Mouse (Mus musculus): ENCODE data around the gene Prmt3. TPM values are rescaled to one million over a fixed set of nuclear protein-coding genes. Genes with fewer than 3 reads are reported as not detected.

The Prmt3 gene
- polyA plus RNA-seq, 1 experiment from 2014 or later: 48.2 TPM

DNA sequence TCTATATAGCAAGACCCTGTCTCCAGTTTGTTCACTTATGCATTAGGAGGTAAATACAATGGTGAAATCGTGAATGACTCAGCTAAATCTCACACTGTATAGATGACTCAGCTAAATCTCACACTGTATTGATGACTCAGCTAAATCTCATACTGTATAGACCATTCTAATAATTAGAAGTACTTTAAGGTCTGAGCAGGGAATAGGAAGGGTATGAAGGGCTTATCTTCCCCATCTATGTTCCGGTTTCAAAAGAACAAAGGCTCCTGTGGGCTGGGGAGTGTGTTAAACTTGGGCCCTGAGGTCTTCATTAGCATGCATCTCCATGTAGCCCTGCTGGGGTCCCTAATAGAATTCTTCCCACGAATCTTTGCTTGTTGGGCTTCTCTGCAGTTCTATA lies 85.6 kb downstream of the Prmt3 start:
- H3K27me3 ChIP-seq: no peaks in the 10 kb centered on the region
- no peaks in the 10 kb centered on the region for H3K9me3 ChIP-seq
- H3K4me3 ChIP-seq: no peak overlapping the region
- 58% methylated on average over 3 of the region's 3 CpGs for WGBS
- no peaks in the 10 kb centered on the region for H3K4me1 ChIP-seq (replicated peaks)
- H3K4me2 ChIP-seq: no peak overlapping the region
- no peak for ATAC-seq (ENCODE audit: low read depth)
- H3K27ac ChIP-seq (replicated peaks): peak overlapping the region; percentile 23; the same call in 1 of the 2 replicates
- H3K36me3 ChIP-seq: peaks cover 5% of the 10 kb centered on the region
- no peak overlapping the region for H3K9ac ChIP-seq

DNA sequence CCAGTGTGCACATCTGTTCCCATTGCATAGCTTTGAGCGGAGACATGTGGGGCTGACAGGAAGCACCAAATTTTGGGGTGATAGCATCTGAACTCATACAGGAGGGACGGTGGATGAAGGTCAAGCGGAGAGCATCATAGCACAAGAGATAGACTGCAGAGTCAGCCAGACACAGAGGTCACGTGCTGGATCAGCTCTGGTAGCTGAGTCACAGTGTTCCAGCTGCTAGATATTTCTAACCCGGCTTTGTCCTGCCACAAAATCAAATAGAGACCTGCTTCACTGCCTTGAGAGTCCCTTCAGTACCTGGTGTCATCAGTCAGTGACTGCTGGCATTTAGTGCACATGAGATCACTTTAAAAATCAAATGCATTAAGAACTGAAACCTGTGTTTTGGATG lies 91.5 kb downstream of the Prmt3 start:
- Histone ChIP-seq H3K36me3 (no peaks in the 10 kb centered on the region), H3K4me3 (no peak overlapping the region), H3K9me3 (no peaks in the 10 kb centered on the region), H3K4me2 (no peak overlapping the region), H3K27me3 (no peaks in the 10 kb centered on the region), H3K27ac (replicated peaks) (peak overlapping the region; percentile 59), H3K9ac (no peak overlapping the region), H3K4me1 (replicated peaks) (peaks cover 15% of the 10 kb centered on the region)
- 73% methylated on average over 5 of the region's 5 CpGs for WGBS
- peak; percentile 41; the same call in 1 of the 2 replicates for ATAC-seq (ENCODE audit: low read depth)

GRCm38 (mm10) chr7:49870276-49870675 lies 92.1 kb downstream of the Prmt3 start:
- Histone ChIP-seq H3K4me3 (no peak overlapping the region), H3K4me1 (replicated peaks) (peaks cover 15% of the 10 kb centered on the region), H3K27ac (replicated peaks) (peak overlapping the region; percentile 59), H3K4me2 (no peak overlapping the region), H3K9me3 (no peaks in the 10 kb centered on the region), H3K36me3 (no peaks in the 10 kb centered on the region), H3K9ac (no peak overlapping the region; the same call in 1 of the 2 replicates), H3K27me3 (no peaks in the 10 kb centered on the region)
- ATAC-seq (ENCODE audit: low read depth): peak; percentile 47; the same call in 1 of the 2 replicates
- 62% methylated on average over 3 of the region's 3 CpGs for WGBS

- 84% methylated on average over 5 of the region's 5 CpGs for WGBS
Measured at GRCm38 (mm10) chr7:49877307-49877706, 99.2 kb downstream of the Prmt3 start.

DNA sequence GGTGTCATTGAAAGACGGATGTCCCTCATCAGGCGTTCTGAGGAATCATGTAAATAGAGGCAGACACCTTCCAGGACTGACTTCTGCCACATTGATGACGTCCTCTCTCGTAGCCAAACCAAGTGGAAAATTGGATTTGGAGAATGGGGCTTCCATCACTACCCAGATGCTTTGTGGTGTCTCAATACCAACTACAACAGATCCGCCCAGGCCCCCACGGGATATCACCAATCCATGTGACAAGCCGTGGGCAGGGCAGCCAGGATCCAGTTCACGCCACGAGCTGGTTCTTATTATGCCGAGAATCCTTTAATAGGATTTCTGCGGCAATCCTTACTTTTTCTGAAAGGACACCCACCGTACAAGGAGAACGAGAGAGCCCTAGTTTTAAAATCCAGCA lies 100.9 kb downstream of the Prmt3 start:
- Histone ChIP-seq H3K9me3 (no peaks in the 10 kb centered on the region), H3K9ac (no peak overlapping the region)

More at GRCm38 (mm10) chr7:49877307-49877706, 99.2 kb downstream of the Prmt3 start:
- Histone ChIP-seq H3K9ac (no peak overlapping the region), H3K27me3 (no peaks in the 10 kb centered on the region), H3K27ac (replicated peaks) (no peak overlapping the region), H3K36me3 (no peaks in the 10 kb centered on the region), H3K4me1 (replicated peaks) (peaks cover 16% of the 10 kb centered on the region), H3K4me2 (no peak overlapping the region), H3K4me3 (no peak overlapping the region), H3K9me3 (no peaks in the 10 kb centered on the region)
- no peak for ATAC-seq (ENCODE audit: low read depth)

DNA sequence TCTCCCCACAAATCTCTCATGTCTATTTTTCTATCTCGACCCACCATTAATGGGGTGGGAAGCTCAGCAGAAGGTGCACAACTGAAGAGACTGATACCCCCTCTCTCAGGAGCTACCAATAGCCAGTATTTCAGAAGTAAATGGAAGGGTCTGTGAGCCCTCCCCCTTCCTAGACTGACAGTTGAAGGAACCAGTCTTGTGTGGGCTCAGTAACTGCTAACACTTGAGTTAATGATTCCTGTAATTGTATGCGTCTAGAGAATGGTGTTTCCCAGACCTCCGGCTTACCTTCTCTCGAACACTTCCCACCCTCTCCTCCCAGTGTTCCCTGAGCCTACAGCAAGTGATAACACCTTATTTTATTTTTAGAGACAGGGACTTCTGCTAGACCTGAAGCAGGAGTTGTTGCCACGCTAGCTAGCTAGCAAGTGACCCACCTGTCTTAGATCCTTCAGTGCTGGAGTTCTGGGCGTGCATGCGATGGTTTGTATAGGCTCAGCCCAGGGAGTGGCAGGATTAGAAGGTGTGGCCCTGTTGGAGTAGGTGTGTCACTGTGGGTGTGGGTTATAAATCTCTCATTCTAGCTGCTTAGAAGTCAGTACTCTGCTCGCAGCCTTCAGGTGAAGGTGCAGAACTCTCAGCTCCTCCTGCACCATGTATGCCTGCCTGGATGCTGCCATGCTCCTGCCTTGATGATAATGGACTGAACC lies 102.0 kb downstream of the Prmt3 start:
- H3K36me3 ChIP-seq: no peaks in the 10 kb centered on the region
- H3K4me3 ChIP-seq: no peak overlapping the region
- no peaks in the 10 kb centered on the region; the same call in 1 of the 2 replicates for H3K27me3 ChIP-seq
- no peak overlapping the region for H3K9ac ChIP-seq
- no peaks in the 10 kb centered on the region for H3K9me3 ChIP-seq
- H3K4me1 ChIP-seq (replicated peaks): peaks cover 26% of the 10 kb centered on the region
- H3K27ac ChIP-seq (replicated peaks): peak overlapping the region; percentile 83
- ATAC-seq (ENCODE audit: low read depth): peak; percentile 32; the same call in 1 of the 2 replicates
- no peak overlapping the region for H3K4me2 ChIP-seq
- WGBS: 65% methylated on average over 8 of the region's 8 CpGs

More for the DNA sequence above, 100.9 kb downstream of the Prmt3 start:
- Histone ChIP-seq H3K4me3 (no peak overlapping the region), H3K4me1 (replicated peaks) (peaks cover 26% of the 10 kb centered on the region), H3K27me3 (no peaks in the 10 kb centered on the region), H3K27ac (replicated peaks) (peak overlapping the region; percentile 83), H3K4me2 (no peak overlapping the region), H3K36me3 (no peaks in the 10 kb centered on the region)
- 64% methylated on average over 13 of the region's 13 CpGs for WGBS
- peak; percentile 20 for ATAC-seq (ENCODE audit: low read depth)

DNA sequence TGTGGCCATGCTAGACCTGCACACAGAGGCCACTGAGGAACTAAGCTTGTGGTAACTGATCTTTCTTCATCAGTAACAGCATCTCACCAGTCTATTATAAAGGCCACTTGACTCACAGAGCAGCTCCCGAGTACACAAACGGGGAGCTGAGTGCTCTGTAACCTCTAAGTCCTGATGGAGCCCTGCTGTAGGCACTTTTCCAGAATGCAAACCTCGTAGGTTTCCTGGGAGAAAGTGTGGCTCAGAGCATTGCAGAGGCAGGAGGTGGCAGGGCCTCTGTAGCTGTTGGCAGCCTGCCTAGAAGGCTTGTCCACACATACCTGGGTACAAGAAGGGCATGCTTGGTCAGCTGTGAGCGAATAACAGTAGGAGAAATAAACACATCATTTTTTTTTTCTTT lies 104.1 kb downstream of the Prmt3 start:
- H3K4me2 ChIP-seq: 0 out of 2 replicates have a peak overlapping the region, but pooled peaks have one; percentile 0
- H3K4me1 ChIP-seq (replicated peaks): peaks cover 26% of the 10 kb centered on the region
- 41% methylated on average over 4 of the region's 4 CpGs for WGBS
- no peaks in the 10 kb centered on the region for H3K36me3 ChIP-seq
- H3K27ac ChIP-seq (replicated peaks): peak overlapping the region; percentile 86
- H3K4me3 ChIP-seq: no peak overlapping the region
- no peak overlapping the region for H3K9ac ChIP-seq
- no peaks in the 10 kb centered on the region for H3K9me3 ChIP-seq
- no peaks in the 10 kb centered on the region; the same call in 1 of the 2 replicates for H3K27me3 ChIP-seq
- ATAC-seq (ENCODE audit: low read depth): no peak

- H3K4me3 ChIP-seq: no peak overlapping the region
- H3K9me3 ChIP-seq: no peaks in the 10 kb centered on the region
- no peaks in the 10 kb centered on the region for H3K36me3 ChIP-seq
- peaks cover 26% of the 10 kb centered on the region for H3K4me1 ChIP-seq (replicated peaks)
- 0 out of 2 replicates have a peak overlapping the region, but pooled peaks have one; percentile 0 for H3K4me2 ChIP-seq
- H3K9ac ChIP-seq: peak overlapping the region; percentile 9; the same call in 1 of the 2 replicates
- peak overlapping the region; percentile 86 for H3K27ac ChIP-seq (replicated peaks)
- no peaks in the 10 kb centered on the region; the same call in 1 of the 2 replicates for H3K27me3 ChIP-seq
- peak; percentile 59; the same call in 1 of the 2 replicates for ATAC-seq (ENCODE audit: low read depth)
- 23% methylated on average over 16 of the region's 16 CpGs for WGBS
Measured at GRCm38 (mm10) chr7:49882694-49883389, 104.7 kb downstream of the Prmt3 start.

DNA sequence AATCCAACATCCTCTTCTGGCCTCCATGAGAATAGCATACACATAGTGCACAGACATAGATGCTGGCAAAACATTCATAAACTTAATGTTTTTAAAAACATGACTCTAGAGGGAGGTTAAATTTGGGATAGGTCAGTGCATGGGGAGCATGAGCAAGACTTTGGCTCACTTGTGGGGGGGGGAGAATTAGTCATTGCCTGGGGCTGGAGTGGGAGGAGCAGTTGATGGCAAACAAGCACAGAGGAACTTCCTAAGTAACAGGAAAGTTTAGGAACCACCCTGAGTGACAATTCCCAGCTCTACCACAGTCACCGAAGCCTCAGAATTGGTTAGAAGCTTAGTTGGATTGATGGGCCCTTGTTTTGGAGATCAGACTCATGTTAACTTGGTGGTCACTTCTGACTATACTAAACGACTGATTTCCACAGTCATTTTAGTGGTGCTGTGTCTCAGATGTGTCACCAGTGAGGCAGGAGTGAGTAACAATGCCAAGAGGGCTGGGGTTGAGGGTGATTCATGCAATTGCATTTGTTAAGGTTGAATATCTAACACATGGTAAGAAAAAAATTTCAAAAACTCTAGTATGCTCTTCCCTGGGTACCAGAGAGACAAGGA lies 109.7 kb downstream of the Prmt3 start:
- Histone ChIP-seq H3K9ac (no peak overlapping the region), H3K9me3 (no peaks in the 10 kb centered on the region), H3K36me3 (no peaks in the 10 kb centered on the region), H3K27ac (replicated peaks) (no peak overlapping the region), H3K4me1 (replicated peaks) (peaks cover 11% of the 10 kb centered on the region), H3K4me2 (no peak overlapping the region), H3K27me3 (no peaks in the 10 kb centered on the region; the same call in 1 of the 2 replicates), H3K4me3 (no peak overlapping the region)
- WGBS: 71% methylated on average over 2 of the region's 2 CpGs
- ATAC-seq (ENCODE audit: low read depth): no peak

DNA sequence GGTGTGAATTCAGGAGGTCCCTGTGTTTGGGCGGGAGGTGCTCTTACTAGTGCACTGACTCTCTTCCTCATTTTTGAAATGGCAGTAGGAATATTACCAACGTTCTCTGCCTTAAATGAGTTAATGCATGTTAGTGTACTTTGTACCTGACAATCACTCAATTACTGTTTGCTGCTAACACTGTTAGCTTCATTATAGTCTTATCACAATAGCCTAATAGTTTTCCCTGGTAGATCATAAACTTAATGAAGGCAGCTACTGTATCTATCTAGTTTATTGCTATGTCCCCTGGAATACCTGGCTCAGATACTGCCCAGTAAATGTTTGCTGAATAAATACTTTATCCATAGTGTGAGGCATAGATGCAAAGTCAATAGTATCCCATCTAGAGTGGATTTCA lies 116.6 kb downstream of the Prmt3 start:
- Histone ChIP-seq H3K4me2 (no peak overlapping the region), H3K9ac (no peak overlapping the region), H3K36me3 (no peaks in the 10 kb centered on the region), H3K27ac (replicated peaks) (no peak overlapping the region), H3K9me3 (no peaks in the 10 kb centered on the region), H3K4me3 (no peak overlapping the region), H3K27me3 (peaks cover 3% of the 10 kb centered on the region; the same call in 1 of the 2 replicates), H3K4me1 (replicated peaks) (no peaks in the 10 kb centered on the region)
- 71% methylated on average over 2 of the region's 2 CpGs for WGBS
- no peak for ATAC-seq (ENCODE audit: low read depth)

- Histone ChIP-seq H3K9ac (no peak overlapping the region), H3K4me3 (no peak overlapping the region), H3K4me1 (replicated peaks) (no peaks in the 10 kb centered on the region), H3K27ac (replicated peaks) (no peak overlapping the region), H3K36me3 (no peaks in the 10 kb centered on the region), H3K27me3 (peaks cover 3% of the 10 kb centered on the region; the same call in 1 of the 2 replicates), H3K4me2 (no peak overlapping the region), H3K9me3 (no peaks in the 10 kb centered on the region)
- no peak for ATAC-seq (ENCODE audit: low read depth)
- 88% methylated on average over 6 of the region's 6 CpGs for WGBS
Measured at GRCm38 (mm10) chr7:49895296-49895695, 117.2 kb downstream of the Prmt3 start.
